In genomic region chr12:103404131-103404530, GRCm38 (mm10) we compare ENCODE assay signal across 20 mouse cellular contexts. TPM values are rescaled to one million over a fixed set of nuclear protein-coding genes. Genes with fewer than 3 reads are reported as not detected.
"Had no signal": no experiment of that assay in that cellular context is flagged by ENCODE, and none has a peak within 500 bp of the region (broad histone marks: within the 10 kb centered on the region; RNA-seq: fewer than 3 reads in every experiment).

No protein-coding gene starts in this region.

- H3K9me3 ChIP-seq: liver, embryonic 15.5 days; lung, embryonic 15.5 days; megakaryocyte, embryonic 14.5 days; midbrain, embryonic 13.5 days; midbrain, embryonic 15.5 days; neural tube, embryonic 12.5 days; stomach, embryonic 15.5 days had no signal

- ATAC-seq: liver, postnatal 0 days; lung, postnatal 0 days; midbrain, embryonic 13.5 days; midbrain, embryonic 15.5 days had no signal

- H3K27me3 ChIP-seq: liver, embryonic 15.5 days; lung, embryonic 15.5 days; megakaryocyte, embryonic 14.5 days; midbrain, embryonic 13.5 days; midbrain, embryonic 15.5 days; neural tube, embryonic 12.5 days; stomach, embryonic 15.5 days had no signal

- H3K4me2 ChIP-seq: liver, embryonic 15.5 days; lung, embryonic 15.5 days; midbrain, embryonic 11.5 days; midbrain, embryonic 13.5 days; midbrain, embryonic 15.5 days; neural tube, embryonic 12.5 days; stomach, embryonic 15.5 days had no signal

- H3K4me1 ChIP-seq: liver, embryonic 15.5 days; lung, embryonic 15.5 days; midbrain, embryonic 13.5 days; midbrain, embryonic 15.5 days; neural tube, embryonic 12.5 days; stomach, embryonic 15.5 days had no signal

- H3K27ac ChIP-seq: liver, embryonic 15.5 days; lung, embryonic 15.5 days; macrophage; midbrain, embryonic 13.5 days; midbrain, embryonic 15.5 days; neural tube, embryonic 12.5 days; stomach, embryonic 15.5 days; stomach, postnatal 0 days had no signal

- H3K9ac ChIP-seq: liver, embryonic 15.5 days; liver, postnatal 0 days; lung, embryonic 15.5 days; midbrain, embryonic 13.5 days; midbrain, embryonic 15.5 days; neural tube, embryonic 12.5 days; stomach, embryonic 15.5 days had no signal

- H3K4me3 ChIP-seq: liver, embryonic 15.5 days; lung, embryonic 15.5 days; megakaryocyte, embryonic 14.5 days; midbrain, embryonic 13.5 days; midbrain, embryonic 15.5 days; neural tube, embryonic 12.5 days; stomach, embryonic 15.5 days had no signal

- DNase-seq: liver, postnatal 0 days; lung, adult 2 months; lung, postnatal 14 days; lung, postnatal 36 days; right cerebral cortex, postnatal 14 days; thymus, adult 2 months; thymus, postnatal 25 days; thymus, postnatal 4 days had no signal

RNA-seq across cellular contexts. Expression of gene 9330161L09Rik, which starts 3.5 kb away (rescaled TPM):
- polyA plus RNA-seq: liver, postnatal 0 days; lung, embryonic 15.5 days; macrophage had no signal

RNA-seq across cellular contexts. Expression of gene Ifi27l2a, which starts 39.3 kb away (rescaled TPM):
- polyA plus RNA-seq: neural tube, embryonic 14.5 days had no signal
